Mouse (Mus musculus) heart, adult 2 months (tissue): ENCODE data around the gene Afg3l1.

ENCODE experiments used
- CTCF ChIP-seq: fragments of 200-600 bp; IDR thresholded peaks from 2 replicates; pipeline ENCODE4 v1.8.1; 2022; ENCODE audit warnings: antibody characterized with exemption, mild to moderate bottlenecking, moderate library complexity
- POLR2A ChIP-seq: fragments of 200-500 bp; IDR thresholded peaks from 2 replicates; pipeline ENCODE4 v1.6.1; 2011; ENCODE audit warnings: mild to moderate bottlenecking, low read depth, low read length, control low read depth; ENCODE audit not compliant: insufficient read depth

GRCm38 (mm10) chr8:123491280-123492075 lies 13.8 kb downstream of the Afg3l1 start:
- TF ChIP-seq CTCF (no peak), POLR2A (no peak)
